10 mouse cellular contexts compared by ENCODE assay signal in genomic region chr3:40530845-40531244, GRCm38 (mm10). TPM values are rescaled to one million over a fixed set of nuclear protein-coding genes. Genes with fewer than 3 reads are reported as not detected.
DNase-seq lines count a peak whose midpoint lies in the region; ATAC-seq and TF ChIP-seq lines count a peak whose summit lies in the region.
"Had no signal": no experiment of that assay in that cellular context is flagged by ENCODE, and none has a peak within 500 bp of the region (broad histone marks: within the 10 kb centered on the region; RNA-seq: fewer than 3 reads in every experiment).

No protein-coding gene starts in this region.

- TF ChIP-seq POLR2A in cerebellum, adult 2 months (IDR thresholded peaks at IDR 0.05; ENCODE audit: borderline replicate concordance, insufficient read depth, low read length): no peak

- no peaks in the 10 kb centered on the region for H3K9me3 ChIP-seq in heart, embryonic 14.5 days (ENCODE audit: control insufficient read depth, low read length)
- no peaks in the 10 kb centered on the region for H3K9me3 ChIP-seq in embryonic facial prominence, embryonic 15.5 days (replicated peaks)
- no peaks in the 10 kb centered on the region for H3K9me3 ChIP-seq in intestine, postnatal 0 days (ENCODE audit: control insufficient read depth)
- H3K9me3 ChIP-seq in midbrain, postnatal 0 days (ENCODE audit: low read length): no peaks in the 10 kb centered on the region

- H3K36me3 ChIP-seq in heart, embryonic 14.5 days (ENCODE audit: control insufficient read depth, insufficient read depth, low read length): no peaks in the 10 kb centered on the region
- no peaks in the 10 kb centered on the region for H3K36me3 ChIP-seq in embryonic facial prominence, embryonic 15.5 days
- no peaks in the 10 kb centered on the region for H3K36me3 ChIP-seq in intestine, postnatal 0 days (ENCODE audit: control insufficient read depth, insufficient read depth)
- no peaks in the 10 kb centered on the region for H3K36me3 ChIP-seq in midbrain, postnatal 0 days (ENCODE audit: insufficient read depth, low read length)

- WGBS in heart, embryonic 14.5 days: 14% methylated on average over 5 of the region's 7 CpGs
- WGBS in embryonic facial prominence, embryonic 15.5 days: 9% methylated on average over 7 of the region's 7 CpGs
- 27% methylated on average over 7 of the region's 7 CpGs for WGBS in intestine, postnatal 0 days
- 14% methylated on average over 7 of the region's 7 CpGs for WGBS in midbrain, postnatal 0 days
- WGBS in cerebellum, adult 2 months: 19% methylated on average over 7 of the region's 7 CpGs

- ATAC-seq in heart, embryonic 14.5 days (ENCODE audit: insufficient number of reproducible peaks, insufficient read depth, low FRiP score, low read depth): no peak
- ATAC-seq in embryonic facial prominence, embryonic 15.5 days (ENCODE audit: insufficient number of reproducible peaks, low FRiP score, low TSS enrichment, low read depth): no peak
- no peak for ATAC-seq in intestine, postnatal 0 days
- no peak for ATAC-seq in midbrain, postnatal 0 days (ENCODE audit: low FRiP score)

- peaks cover 28% of the 10 kb centered on the region for H3K27me3 ChIP-seq in heart, embryonic 14.5 days (ENCODE audit: control insufficient read depth, insufficient read depth, low read length)
- H3K27me3 ChIP-seq in embryonic facial prominence, embryonic 15.5 days: peaks cover 22% of the 10 kb centered on the region; the same call in 1 of the 2 replicates
- peaks cover 21% of the 10 kb centered on the region; the same call in 1 of the 2 replicates for H3K27me3 ChIP-seq in intestine, postnatal 0 days (replicated peaks; ENCODE audit: control insufficient read depth, insufficient read depth, low read length)
- H3K27me3 ChIP-seq in midbrain, postnatal 0 days (ENCODE audit: insufficient read depth, low read length): 0 out of 2 replicates have a peak, but pooled peaks cover 7% of the 10 kb centered on the region
- H3K27me3 ChIP-seq in cerebellum, adult 2 months (ENCODE audit: control insufficient read depth, insufficient read depth, low read length): no peaks in the 10 kb centered on the region; the same call in 1 of the 2 replicates
- H3K27me3 ChIP-seq: CH12.LX had no signal

- peak overlapping the region; percentile 89 for H3K4me2 ChIP-seq in heart, embryonic 14.5 days (ENCODE audit: low read length)
- H3K4me2 ChIP-seq in embryonic facial prominence, embryonic 15.5 days (replicated peaks): peak overlapping the region; percentile 94
- H3K4me2 ChIP-seq in intestine, postnatal 0 days (replicated peaks; ENCODE audit: low read depth): peak overlapping the region; percentile 95
- peak overlapping the region; percentile 99 for H3K4me2 ChIP-seq in midbrain, postnatal 0 days (ENCODE audit: low read depth, low read length, poor library complexity, severe bottlenecking)

- H3K9ac ChIP-seq in heart, embryonic 14.5 days (ENCODE audit: low read length): peak overlapping the region; percentile 71; the same call in 1 of the 2 replicates
- peak overlapping the region; percentile 41; the same call in 1 of the 2 replicates for H3K9ac ChIP-seq in embryonic facial prominence, embryonic 15.5 days
- H3K9ac ChIP-seq in intestine, postnatal 0 days (ENCODE audit: low read depth, low read length): no peak overlapping the region
- H3K9ac ChIP-seq in midbrain, postnatal 0 days (replicated peaks; ENCODE audit: low read length, poor library complexity, severe bottlenecking): no peak overlapping the region

- no peak for DNase-seq in heart, postnatal 36 days
- DNase-seq in midbrain, postnatal 0 days (ENCODE audit: low spot score): no peak
- no peak for DNase-seq in cerebellum, adult 2 months
- DNase-seq in gastrocnemius, postnatal 4 days (ENCODE audit: low spot score in 2 of 2): no peak
- DNase-seq in embryo, embryonic 10 days (ENCODE audit: low spot score): no peak
- DNase-seq: thymus, adult 18-20 months had no signal

- intact Hi-C loops in heart, postnatal 36 days (cut with DNase I): no loop called here

- TF ChIP-seq CTCF in intestine, postnatal 0 days (IDR thresholded peaks at IDR 0.05; ENCODE audit: low read depth): no peak
- no peak for TF ChIP-seq CTCF in midbrain, postnatal 0 days (IDR thresholded peaks at IDR 0.05)
- no peak for TF ChIP-seq CTCF in cerebellum, adult 2 months (IDR thresholded peaks at IDR 0.05; ENCODE audit: borderline replicate concordance, insufficient read depth, low read depth, low read length)

- peak overlapping the region; percentile 48 to 58; a peak in 3 of 4 replicates for H3K4me3 ChIP-seq in heart, embryonic 14.5 days (ENCODE audit: control insufficient read depth in 1 of 2, insufficient read depth in 1 of 2, low read depth in 1 of 2, low read length in 2 of 2)
- peak overlapping the region; percentile 55 for H3K4me3 ChIP-seq in embryonic facial prominence, embryonic 15.5 days (replicated peaks)
- H3K4me3 ChIP-seq in intestine, postnatal 0 days (ENCODE audit: low read depth, low read length): peak overlapping the region; percentile 56
- peak overlapping the region; percentile 53 for H3K4me3 ChIP-seq in midbrain, postnatal 0 days (ENCODE audit: low read depth, low read length)
- H3K4me3 ChIP-seq in cerebellum, adult 2 months (replicated peaks; ENCODE audit: insufficient read depth, low read depth, low read length): no peak overlapping the region

- H3K27ac ChIP-seq in heart, embryonic 14.5 days (replicated peaks in 1 of 2; ENCODE audit: control insufficient read depth in 1 of 2, insufficient read depth in 1 of 2, low read depth in 2 of 2, low read length in 2 of 2): no peak overlapping the region
- no peak overlapping the region for H3K27ac ChIP-seq in embryonic facial prominence, embryonic 15.5 days (replicated peaks)
- H3K27ac ChIP-seq in intestine, postnatal 0 days (ENCODE audit: low read depth, low read length): no peak overlapping the region
- H3K27ac ChIP-seq in midbrain, postnatal 0 days (ENCODE audit: low read depth, low read length): no peak overlapping the region
- H3K27ac ChIP-seq in cerebellum, adult 2 months (ENCODE audit: insufficient read depth, low read length): no peak overlapping the region

- peaks cover 10 to 20% of the 10 kb centered on the region in 2 experiments; a peak in 3 of 4 replicates for H3K4me1 ChIP-seq in heart, embryonic 14.5 days (ENCODE audit: control insufficient read depth in 2 of 2, insufficient read depth in 2 of 2, low read length in 2 of 2)
- peaks cover 22% of the 10 kb centered on the region for H3K4me1 ChIP-seq in embryonic facial prominence, embryonic 15.5 days
- H3K4me1 ChIP-seq in intestine, postnatal 0 days (replicated peaks; ENCODE audit: control insufficient read depth, insufficient read depth, low read length): no peaks in the 10 kb centered on the region; the same call in 1 of the 2 replicates
- H3K4me1 ChIP-seq in midbrain, postnatal 0 days (ENCODE audit: insufficient read depth, low read length): peaks cover 5% of the 10 kb centered on the region; the same call in 1 of the 2 replicates
- 0 out of 2 replicates have a peak, but pooled peaks cover 4% of the 10 kb centered on the region for H3K4me1 ChIP-seq in cerebellum, adult 2 months (ENCODE audit: control insufficient read depth, insufficient read depth, low read length)

RNA-seq across cellular contexts. Expression of gene Intu, which starts 0.2 kb away (rescaled TPM):
- polyA plus RNA-seq in heart, embryonic 14.5 days (2014; fragmentation: Nextera tagmentation; extraction: Ambion mirVana): 3.3 and 4.1 TPM in 2 replicates
- total RNA-seq in heart, postnatal 36 days (2021): 10 to 100 TPM; 14.8 to 22.1 TPM
- polyA plus RNA-seq in embryonic facial prominence, embryonic 15.5 days (2015; fragmentation: Nextera tagmentation; extraction: Ambion mirVana): 2.3 and 3.1 TPM in 2 replicates
- polyA plus RNA-seq in intestine, postnatal 0 days (2015; fragmentation: Nextera tagmentation; extraction: Ambion mirVana): 1.0 and 1.2 TPM in 2 replicates
- 6.7 and 7.6 TPM in 2 replicates for total RNA-seq in midbrain, postnatal 0 days (2014; rRNA removed)
- polyA plus RNA-seq in midbrain, postnatal 0 days (2015; fragmentation: Nextera tagmentation; extraction: Ambion mirVana): 2.5 TPM in 2 replicates
- polyA plus RNA-seq in cerebellum, adult 2 months (2012; rRNA removed): 4.0 and 4.6 TPM in 2 replicates
- total RNA-seq in gastrocnemius, postnatal 4 days (2021): 1 to 10 TPM; 3.2 to 3.9 TPM
- total RNA-seq: CH12.LX had no signal

Comparison
In these comparisons a context has a peak if more than half of its experiments do, and no peak if none do; other contexts are left out.
1. H3K9ac ChIP-seq: peak in heart, embryonic 14.5 days (single experiment) and embryonic facial prominence, embryonic 15.5 days (single experiment); none in intestine, postnatal 0 days (single experiment) and midbrain, postnatal 0 days (single experiment).
2. Peak in every context shown above with its lines, with median percentiles within 50 percentile points of each other: H3K4me2 ChIP-seq.